Mouse (Mus musculus) hindbrain, embryonic 16.5 days (tissue): Measurements from ENCODE around the gene Psme2b. TPM values are rescaled to one million over a fixed set of nuclear protein-coding genes. Genes with fewer than 3 reads are reported as not detected.
"Not testable (repeated sequence)": the region's sequence is repeated elsewhere in the genome, so short reads cannot be mapped to it uniquely, and the experiment has no call there.

Source experiments
- ATAC-seq: fragments of 200-750 bp; cut with Nextera tagmentation; 2 replicates; pipeline ENCODE4 v1.8.0; 2017; ENCODE audit warnings: moderate TSS enrichment, moderate library complexity
- H3K27ac ChIP-seq: fragments of 300-500 bp; sonication (generic); 2 replicates; pipeline ENCODE4 v1.5.1; 2014; ENCODE audit warnings: low read depth, mild to moderate bottlenecking, control low read depth, low read length, moderate library complexity
- H3K27me3 ChIP-seq: fragments of 300-500 bp; sonication (generic); replicated peaks from 2 replicates; pipeline ENCODE4 v1.6.1; 2014; ENCODE audit warnings: low read length; ENCODE audit not compliant: control insufficient read depth, insufficient read depth
- H3K36me3 ChIP-seq: fragments of 300-500 bp; sonication (generic); 2 replicates; pipeline ENCODE4 v1.6.1; 2014; ENCODE audit warnings: mild to moderate bottlenecking, low read length, moderate library complexity, mixed read lengths; ENCODE audit not compliant: control insufficient read depth, insufficient read depth
- H3K4me1 ChIP-seq: fragments of 300-500 bp; sonication (generic); 2 replicates; pipeline ENCODE4 v1.6.1; 2014; ENCODE audit warnings: low read depth, low read length; ENCODE audit not compliant: control insufficient read depth, insufficient read depth
- H3K4me2 ChIP-seq: fragments of 300-500 bp; sonication (generic); 2 replicates; pipeline ENCODE4 v1.6.1; 2014; ENCODE audit warnings: mild to moderate bottlenecking, low read length, control low read depth, moderate library complexity
- H3K4me3 ChIP-seq: fragments of 300-500 bp; sonication (generic); 2 replicates; pipeline ENCODE4 v1.5.1; 2014; ENCODE audit warnings: mild to moderate bottlenecking, low read length, control low read depth, moderate library complexity
- H3K9ac ChIP-seq: fragments of 300-500 bp; sonication (generic); 2 replicates; pipeline ENCODE4 v1.6.1; 2014; ENCODE audit warnings: low read depth, mild to moderate bottlenecking, control low read depth, low read length, moderate library complexity
- H3K9me3 ChIP-seq: fragments of 300-500 bp; sonication (generic); 2 replicates; pipeline ENCODE4 v1.6.1; 2014; ENCODE audit warnings: mild to moderate bottlenecking, low read length, moderate library complexity; ENCODE audit not compliant: control insufficient read depth
- WGBS: fragments of 180-500 bp; shearing (Covaris S2); extraction: QIAGEN DNeasy Blood & Tissue Kit; methylation state at CpG from one replicate; pipeline ENCODE4 v1.1.7; 2014; 5-methylcytosine and 5-hydroxymethylcytosine counted together
- polyA plus RNA-seq: library from polyadenylated mRNA; unstranded; fragments of >200 nt; fragmentation: Nextera tagmentation; extraction: Ambion mirVana; gene quantifications from 2 replicates; pipeline ENCODE4 v1.2.1, GENCODE M21; 2015

Gene Psme2b
- polyA plus RNA-seq, 1 experiment from 2014 or later, result 6.2 TPM

DNA sequence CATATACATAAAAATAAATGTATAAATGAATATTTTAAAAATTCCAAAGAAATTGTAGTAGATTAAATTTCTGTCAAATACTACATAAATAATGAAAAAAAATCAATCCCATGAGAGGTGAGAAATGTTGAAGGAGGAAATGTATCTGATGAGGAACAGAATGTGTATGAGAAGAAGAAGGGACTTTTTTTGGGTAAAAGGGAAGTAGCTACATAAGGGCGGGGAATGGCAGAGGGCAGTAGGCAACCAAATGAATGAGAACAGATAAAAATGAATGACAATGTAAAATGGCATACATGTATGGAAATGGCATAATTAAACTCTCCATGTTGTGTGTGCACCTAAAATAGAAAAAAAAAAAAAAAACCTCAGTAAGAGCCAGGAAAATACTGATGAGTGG lies 32.4 kb downstream of the Psme2b start:
- Histone ChIP-seq H3K4me3 (no peak overlapping the region), H3K27ac (no peak overlapping the region), H3K27me3 (no peaks in the 10 kb centered on the region), H3K4me2 (no peak overlapping the region), H3K9me3 (no peaks in the 10 kb centered on the region), H3K9ac (no peak overlapping the region), H3K36me3 (no peaks in the 10 kb centered on the region), H3K4me1 (no peaks in the 10 kb centered on the region)
- 95% methylated on average over 1 of the region's 1 CpGs for WGBS
- ATAC-seq, result no peak

DNA sequence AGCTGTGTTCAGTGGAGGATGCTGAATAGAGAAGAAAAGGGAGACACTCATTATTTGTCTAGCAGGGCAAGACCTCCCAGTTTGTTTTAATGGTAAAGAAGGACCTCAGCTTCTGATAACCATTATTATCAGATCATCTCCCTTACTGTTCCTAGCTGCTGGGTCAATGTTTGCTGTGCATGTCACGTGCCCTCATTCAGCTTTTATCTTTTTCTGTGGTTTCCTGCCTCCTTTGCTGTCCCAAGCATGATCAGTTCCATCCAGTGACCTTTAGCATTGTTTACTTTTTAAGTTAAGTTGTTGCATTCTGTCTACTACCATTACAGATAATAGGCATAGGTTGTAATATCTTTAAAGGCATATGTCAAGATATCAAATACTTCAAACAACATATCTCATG lies 37.5 kb downstream of the Psme2b start:
- Histone ChIP-seq H3K9ac (no peak overlapping the region), H3K9me3 (no peaks in the 10 kb centered on the region), H3K27me3 (no peaks in the 10 kb centered on the region), H3K36me3 (no peaks in the 10 kb centered on the region), H3K4me2 (no peak overlapping the region), H3K27ac (no peak overlapping the region), H3K4me3 (no peak overlapping the region), H3K4me1 (no peaks in the 10 kb centered on the region)
- no peak for ATAC-seq
- 81% methylated on average over 1 of the region's 1 CpGs for WGBS

DNA sequence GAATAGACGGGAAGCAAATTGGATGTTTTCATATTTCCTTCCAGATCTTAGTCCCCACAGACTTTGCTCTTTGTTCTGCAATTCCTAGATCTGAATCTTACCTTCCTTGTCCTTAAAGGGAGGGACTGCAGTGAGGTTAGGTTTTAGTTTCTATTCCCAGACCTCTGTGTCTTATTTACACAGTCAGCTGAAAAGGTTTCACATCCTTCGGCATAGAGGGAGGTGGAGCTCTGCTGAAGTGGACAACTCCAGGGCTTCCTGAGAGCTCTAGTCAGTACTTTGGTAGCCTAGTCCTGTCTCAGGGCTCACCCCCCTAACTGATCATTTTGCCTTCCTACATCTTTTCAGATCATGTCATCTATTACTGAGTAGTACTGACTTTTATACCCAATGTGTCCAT lies 44.0 kb downstream of the Psme2b start, which contains the start of gene Gm5431:
TSS of gene Gm5431 (minus strand) at position 194 of the 400 bp plus-strand sequence.
- Histone ChIP-seq H3K4me2 (no peak within 1 kb of the TSS), H3K4me3 (no peak within 1 kb of the TSS), H3K9ac (no peak within 1 kb of the TSS), H3K9me3 (no peaks in the 10 kb centered on the region), H3K4me1 (no peaks in the 10 kb centered on the region), H3K27me3 (no peaks in the 10 kb centered on the region), H3K27ac (no peak within 1 kb of the TSS), H3K36me3 (no peaks in the 10 kb centered on the region)
- WGBS, result 75% methylated on average over 2 of the region's 2 CpGs
- ATAC-seq, result no peak

DNA sequence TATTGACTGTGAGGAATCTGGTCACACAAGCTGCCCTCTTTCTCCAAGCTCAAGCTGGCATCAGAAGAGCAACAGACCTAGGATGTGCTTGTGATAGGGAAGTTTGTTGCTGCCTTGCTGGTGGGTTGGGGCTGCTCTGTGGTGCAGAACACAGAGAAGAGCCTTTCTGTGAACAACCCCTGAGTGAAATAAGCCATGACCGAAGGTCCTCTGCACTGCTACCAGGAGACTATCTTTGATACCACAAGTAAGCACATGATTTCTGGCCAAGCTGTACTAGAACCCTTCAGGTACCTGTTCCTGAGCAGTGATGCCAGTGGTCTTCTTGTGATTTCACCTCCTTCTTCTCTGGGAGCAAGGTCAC lies 44.4 kb downstream of the Psme2b start:
- H3K9ac ChIP-seq, H3K36me3 ChIP-seq, H3K27ac ChIP-seq, H3K9me3 ChIP-seq, H3K4me1 ChIP-seq, H3K4me2 ChIP-seq, H3K4me3 ChIP-seq, ATAC-seq, H3K27me3 ChIP-seq: not testable (repeated sequence)
- WGBS, result 100% methylated on average over 1 of the region's 1 CpGs

DNA sequence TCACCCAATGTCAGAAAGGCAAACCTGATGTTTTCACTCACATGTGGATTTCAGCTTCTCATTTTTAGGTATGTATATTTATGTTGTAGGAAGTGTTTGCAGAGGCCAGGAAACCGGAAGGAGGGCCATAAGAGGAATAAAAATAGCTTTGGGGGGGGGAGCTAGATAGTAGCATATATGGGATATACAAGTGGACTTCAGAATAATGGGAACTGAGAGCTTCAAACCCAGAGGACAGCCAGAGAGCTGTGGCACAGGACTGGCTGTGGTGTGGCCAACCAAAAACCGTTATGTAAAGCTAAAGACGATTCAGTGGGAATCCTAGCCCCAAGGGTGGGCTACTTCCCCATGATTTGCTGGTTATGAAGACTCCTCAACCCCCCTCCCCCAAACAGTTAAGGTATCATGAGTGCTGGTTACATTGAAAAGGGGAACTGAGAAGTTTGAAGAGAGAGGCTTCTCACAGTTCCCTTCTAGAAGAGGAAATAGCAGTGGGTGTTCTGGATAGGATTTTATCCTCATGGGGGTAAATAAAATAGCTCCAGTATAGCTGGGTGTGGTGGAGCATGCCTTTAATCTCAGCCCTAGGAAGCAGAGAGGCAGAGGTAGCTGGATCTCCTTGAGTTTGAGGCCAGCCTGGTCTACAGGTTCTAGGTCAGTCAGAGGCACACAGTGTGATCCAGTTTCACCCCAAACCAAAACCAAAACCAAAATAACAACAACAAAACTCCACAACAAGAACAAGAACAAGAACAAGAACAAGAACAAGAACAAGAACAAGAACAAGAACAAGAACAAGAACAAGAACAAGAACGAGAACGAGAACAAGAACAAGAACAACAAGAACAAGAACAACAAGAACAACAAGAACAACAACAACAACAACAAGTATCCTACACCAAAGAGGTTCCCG lies 45.1 kb downstream of the Psme2b start:
- not testable (repeated sequence) for H3K36me3 ChIP-seq, H3K27me3 ChIP-seq, H3K27ac ChIP-seq, H3K4me2 ChIP-seq, H3K9ac ChIP-seq, H3K9me3 ChIP-seq, ATAC-seq, H3K4me1 ChIP-seq, H3K4me3 ChIP-seq
- WGBS, result 91% methylated on average over 5 of the region's 6 CpGs

DNA sequence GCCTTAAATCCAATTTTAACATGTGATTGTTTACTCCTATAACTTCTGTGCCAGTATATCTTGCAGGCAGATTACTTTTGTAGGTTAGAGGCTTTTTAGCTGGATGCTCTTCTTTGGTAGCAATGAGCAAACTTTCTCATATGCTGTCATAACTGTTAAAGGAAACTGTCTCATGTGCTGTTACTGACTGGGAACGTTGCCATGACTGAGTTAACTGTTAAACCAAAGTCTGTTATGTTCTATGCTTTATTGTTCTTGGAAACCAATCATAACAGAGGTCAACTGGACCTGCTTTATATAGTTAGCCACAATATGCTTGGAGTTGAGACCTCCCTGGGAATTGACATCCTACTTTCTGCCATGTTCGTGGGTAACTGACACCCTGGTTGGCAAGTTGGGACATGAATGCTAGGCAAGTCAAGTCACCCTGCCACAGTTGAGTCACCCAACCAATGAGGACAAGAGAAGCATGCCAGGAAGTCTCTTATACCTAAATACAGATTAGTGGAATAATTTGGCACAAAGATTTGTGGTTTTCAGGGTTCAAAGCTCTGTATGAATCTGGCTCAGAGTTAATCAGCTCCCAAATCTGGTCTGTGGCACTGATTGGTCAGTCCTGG lies 47.1 kb downstream of the Psme2b start:
- no peaks in the 10 kb centered on the region for H3K27me3 ChIP-seq
- H3K9ac ChIP-seq, result no peak overlapping the region
- no peaks in the 10 kb centered on the region for H3K4me1 ChIP-seq
- H3K4me3 ChIP-seq, result no peak overlapping the region
- H3K4me2 ChIP-seq, result no peak overlapping the region
- H3K27ac ChIP-seq, result no peak overlapping the region
- H3K36me3 ChIP-seq, result no peaks in the 10 kb centered on the region
- WGBS, result 75% methylated on average over 2 of the region's 2 CpGs
- H3K9me3 ChIP-seq, result no peaks in the 10 kb centered on the region
- ATAC-seq, result no peak

Other genes starting within 250 kb of the Psme2b start
- 343 and 349 TPM in 2 replicates for gene Rack1, start 145.9 kb downstream of the Psme2b start, polyA plus RNA-seq
- gene Trim41, start 128.8 kb downstream of the Psme2b start, polyA plus RNA-seq, result 6.5 and 7.1 TPM in 2 replicates
- 1.7 and 2.7 TPM in 2 replicates for gene Trim7, start 120.0 kb downstream of the Psme2b start, polyA plus RNA-seq
- 1.1 and 2.3 TPM in 2 replicates for gene Gm12184, start 119.5 kb downstream of the Psme2b start, polyA plus RNA-seq
- gene Irgm1, start 74.5 kb downstream of the Psme2b start, polyA plus RNA-seq, result 3.6 and 5.4 TPM in 2 replicates
- 0.16 and 0.18 TPM in 2 replicates for gene Gm5431, start 44.0 kb downstream of the Psme2b start, polyA plus RNA-seq
- gene Olfr56, start 32.7 kb upstream of the Psme2b start, polyA plus RNA-seq, result not detected in 2 replicates
- 0.24 and 0.46 TPM in 2 replicates for gene 9930111J21Rik1, start 33.2 kb upstream of the Psme2b start, polyA plus RNA-seq
- gene Gm12185, start 46.0 kb upstream of the Psme2b start, polyA plus RNA-seq, result not detected in 2 replicates
- 0.09 and 0.25 TPM in 2 replicates for gene Tgtp1, start 48.0 kb upstream of the Psme2b start, polyA plus RNA-seq
- gene 9930111J21Rik2, start 105.1 kb upstream of the Psme2b start, polyA plus RNA-seq, result 0.29 and 0.40 TPM in 2 replicates
- 0.09 TPM in 1 of 2 replicates, not detected in the other for gene Tgtp2, start 118.0 kb upstream of the Psme2b start, polyA plus RNA-seq
- 0.81 TPM in 2 replicates for gene Ifi47, start 130.4 kb upstream of the Psme2b start, polyA plus RNA-seq
- not detected in 2 replicates for gene Olfr1396, start 168.7 kb upstream of the Psme2b start, polyA plus RNA-seq
- gene Olfr1395, start 196.1 kb upstream of the Psme2b start, polyA plus RNA-seq, result not detected in 2 replicates
- gene Olfr1394, start 208.2 kb upstream of the Psme2b start, polyA plus RNA-seq, result not detected in 2 replicates
- 0.27 and 0.65 TPM in 2 replicates for gene Btnl9, start 241.0 kb upstream of the Psme2b start, polyA plus RNA-seq